Mouse (Mus musculus) embryonic facial prominence, embryonic 11.5 days (tissue): ENCODE data around the gene Gm30191. TPM values are rescaled to one million over a fixed set of nuclear protein-coding genes. Genes with fewer than 3 reads are reported as not detected.

ENCODE experiments used
- ATAC-seq: fragments of 200-750 bp; cut with Nextera tagmentation; replicated peaks from 2 replicates; pipeline ENCODE4 v1.8.0; 2017; ENCODE audit warnings: low read depth; ENCODE audit not compliant: insufficient number of reproducible peaks, low FRiP score, low TSS enrichment
- DNase-seq: peaks from one replicate; pipeline ENCODE4 v3.0.0-alpha.2; 2015; ENCODE audit warnings: low spot score
- H3K27ac ChIP-seq: fragments of 300-500 bp; sonication (generic); replicated peaks from 2 replicates; pipeline ENCODE4 v1.5.1; 2014; ENCODE audit warnings: mild to moderate bottlenecking, low read depth, low read length, control low read depth
- H3K27me3 ChIP-seq: fragments of 300-500 bp; sonication (generic); 2 replicates; pipeline ENCODE4 v1.6.1; 2014; ENCODE audit warnings: mild to moderate bottlenecking, low read length, moderate library complexity, mixed read lengths; ENCODE audit not compliant: control insufficient read depth, insufficient read depth
- H3K36me3 ChIP-seq: fragments of 300-500 bp; sonication (generic); replicated peaks from 2 replicates; pipeline ENCODE4 v1.6.1; 2014; ENCODE audit warnings: low read depth, mild to moderate bottlenecking, low read length, moderate library complexity, mixed read lengths; ENCODE audit not compliant: control insufficient read depth, insufficient read depth
- H3K4me1 ChIP-seq: fragments of 300-500 bp; sonication (generic); 2 replicates; pipeline ENCODE4 v1.6.1; 2014; ENCODE audit warnings: low read length, mixed read lengths; ENCODE audit not compliant: control insufficient read depth, insufficient read depth
- H3K4me2 ChIP-seq: fragments of 300-500 bp; sonication (generic); 2 replicates; pipeline ENCODE4 v1.6.1; 2014; ENCODE audit warnings: low read depth, mild to moderate bottlenecking, control low read depth, low read length, moderate library complexity
- H3K4me3 ChIP-seq: fragments of 300-500 bp; sonication (generic); 2 replicates; pipeline ENCODE4 v1.5.1; 2014; ENCODE audit warnings: low read depth, low read length, control low read depth
- H3K9ac ChIP-seq: fragments of 300-500 bp; sonication (generic); replicated peaks from 2 replicates; pipeline ENCODE4 v1.6.1; 2014; ENCODE audit warnings: mild to moderate bottlenecking, control low read depth, low read length
- H3K9me3 ChIP-seq: fragments of 300-500 bp; sonication (generic); replicated peaks from 2 replicates; pipeline ENCODE4 v1.6.1; 2016; ENCODE audit warnings: mild to moderate bottlenecking, low read length, inconsistent platforms, mixed read lengths; ENCODE audit not compliant: control insufficient read depth
- WGBS: fragments of 180-500 bp; shearing (Covaris S2); extraction: QIAGEN DNeasy Blood & Tissue Kit; methylation state at CpG from one replicate; pipeline ENCODE4 v1.1.7; 2014; 5-methylcytosine and 5-hydroxymethylcytosine counted together
- polyA plus RNA-seq: library from polyadenylated mRNA; unstranded; fragments of >200 nt; fragmentation: Nextera tagmentation; extraction: Ambion mirVana; gene quantifications from 2 replicates; pipeline ENCODE4 v1.2.1, GENCODE M21; 2014

Gene Gm30191
- polyA plus RNA-seq, 1 experiment from 2014 or later, result not detected

DNA sequence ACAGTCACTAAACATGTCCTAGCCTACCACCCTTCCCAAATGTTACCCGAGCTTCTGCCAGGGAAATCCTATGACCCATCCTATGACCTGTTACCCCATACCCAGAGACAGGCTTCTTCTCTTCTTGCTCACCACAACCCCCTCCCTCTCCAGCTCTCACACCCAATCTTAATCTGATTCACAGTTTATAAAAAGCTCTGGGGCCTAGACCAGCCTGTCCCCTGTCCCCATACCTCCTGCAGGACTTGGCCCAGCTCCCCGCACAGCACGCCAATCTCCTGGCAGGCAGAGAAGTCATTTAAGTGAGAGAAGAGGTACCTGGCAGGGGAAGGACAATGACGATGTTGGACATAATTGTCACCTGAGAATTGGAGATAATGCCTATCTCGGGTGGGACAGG lies 11.9 kb upstream of the Gm30191 start:
- Histone ChIP-seq H3K4me2 (no peak overlapping the region), H3K27me3 (peaks cover 4% of the 10 kb centered on the region; the same call in 1 of the 2 replicates), H3K9ac (no peak overlapping the region), H3K4me3 (no peak overlapping the region), H3K4me1 (peaks cover 2% of the 10 kb centered on the region; the same call in 1 of the 2 replicates), H3K9me3 (no peaks in the 10 kb centered on the region), H3K27ac (no peak overlapping the region), H3K36me3 (no peaks in the 10 kb centered on the region)
- 84% methylated on average over 5 of the region's 5 CpGs for WGBS
- ATAC-seq (no peak), DNase-seq (no peak)

DNA sequence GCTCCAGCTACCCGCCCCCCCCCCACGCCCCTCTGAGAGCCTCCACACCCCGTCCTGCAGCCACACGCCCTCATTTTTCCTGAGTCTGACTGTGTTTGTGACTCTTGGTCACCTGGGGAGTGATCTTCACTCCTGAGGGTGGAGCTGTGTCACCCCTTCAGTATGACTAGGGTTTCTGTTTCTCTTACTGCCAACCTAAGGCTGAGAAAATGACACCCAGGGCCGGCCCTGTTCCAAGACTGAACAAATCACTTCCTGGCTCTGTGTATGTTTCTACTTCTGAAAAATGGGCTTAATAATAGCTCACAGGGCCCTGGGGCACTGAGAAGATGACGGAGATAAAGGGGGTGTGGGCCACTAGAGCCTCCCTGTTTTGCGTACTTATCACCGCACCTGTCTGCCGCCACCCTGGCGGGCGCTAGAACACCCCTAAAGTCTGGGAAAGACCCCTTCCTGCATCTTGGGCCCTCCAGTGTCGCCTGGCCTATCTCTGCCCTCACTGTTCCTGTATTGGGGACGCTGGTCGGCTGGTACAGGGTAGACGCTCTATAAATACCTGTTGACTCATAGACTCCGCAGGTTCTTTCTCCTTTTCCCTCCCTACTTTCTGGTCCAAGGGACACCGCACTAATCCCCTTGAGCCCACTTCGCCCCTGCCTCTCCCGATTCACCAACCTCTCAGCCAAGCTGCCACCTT lies 9.0 kb upstream of the Gm30191 start:
- no peak for ATAC-seq
- H3K36me3 ChIP-seq, result no peaks in the 10 kb centered on the region
- H3K27me3 ChIP-seq, result peaks cover 4% of the 10 kb centered on the region; the same call in 1 of the 2 replicates
- 19% methylated on average over 19 of the region's 19 CpGs for WGBS
- no peak overlapping the region for H3K27ac ChIP-seq
- no peak overlapping the region for H3K9ac ChIP-seq
- peak overlapping the region; percentile 29 for H3K4me2 ChIP-seq
- peaks cover 2% of the 10 kb centered on the region; the same call in 1 of the 2 replicates for H3K4me1 ChIP-seq
- peak overlapping the region; percentile 13 for H3K4me3 ChIP-seq
- H3K9me3 ChIP-seq, result no peaks in the 10 kb centered on the region
- no peak for DNase-seq

DNA sequence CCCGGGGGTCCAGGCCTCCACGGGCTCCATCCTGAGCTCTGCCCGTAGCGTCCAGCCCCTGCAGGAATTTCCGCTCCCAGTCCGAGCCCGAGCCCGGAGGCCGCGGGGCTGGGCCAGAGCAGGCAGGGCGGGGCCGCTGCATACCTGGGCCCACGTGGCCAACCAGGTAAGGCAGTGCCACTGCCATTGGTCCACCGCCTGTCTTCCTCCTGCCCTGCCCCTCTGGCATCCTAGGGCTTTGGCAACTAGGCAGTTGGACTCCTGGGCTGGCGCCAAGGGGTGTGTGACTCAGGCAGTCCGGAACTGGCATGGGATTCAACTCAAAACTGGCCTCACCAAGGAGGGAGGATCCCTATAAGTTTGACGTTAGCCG lies 8.5 kb upstream of the Gm30191 start, which contains the start of gene Cnksr1:
Cnksr1 (minus strand) TSS at position 121 of the 373 bp plus-strand sequence.
- DNase-seq (peak; percentile 30), ATAC-seq (no peak)
- H3K9ac ChIP-seq, result no peak within 1 kb of the TSS
- H3K9me3 ChIP-seq, result no peaks in the 10 kb centered on the region
- no peaks in the 10 kb centered on the region for H3K36me3 ChIP-seq
- no peak within 1 kb of the TSS for H3K27ac ChIP-seq
- WGBS, result 2% methylated on average over 18 of the region's 18 CpGs
- peaks cover 4% of the 10 kb centered on the region; the same call in 1 of the 2 replicates for H3K27me3 ChIP-seq
- H3K4me1 ChIP-seq, result peaks cover 2% of the 10 kb centered on the region; the same call in 1 of the 2 replicates
- H3K4me3 ChIP-seq, result peak within 1 kb of the TSS; percentile 13
- H3K4me2 ChIP-seq, result peak within 1 kb of the TSS; percentile 29

DNA sequence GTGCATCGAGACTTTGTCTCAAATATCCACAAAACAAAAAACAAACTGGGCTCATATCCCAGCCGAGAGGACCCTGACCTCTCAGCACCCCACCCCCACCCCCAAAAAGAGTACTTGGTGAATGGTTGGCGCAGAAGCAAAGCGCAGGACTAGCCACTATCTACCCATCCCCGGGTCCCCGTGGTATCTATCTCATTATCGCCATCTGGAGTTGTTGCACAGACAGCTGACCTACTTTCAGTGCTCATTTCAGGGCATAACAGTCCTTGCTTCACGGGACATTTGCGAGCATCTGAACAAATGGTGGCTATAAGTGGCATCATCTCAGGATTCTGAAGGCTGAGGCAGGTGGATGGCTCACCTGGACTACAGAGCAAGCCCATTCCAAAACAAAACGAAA lies 8.0 kb upstream of the Gm30191 start:
- peaks cover 4% of the 10 kb centered on the region; the same call in 1 of the 2 replicates for H3K27me3 ChIP-seq
- no peaks in the 10 kb centered on the region for H3K36me3 ChIP-seq
- peaks cover 2% of the 10 kb centered on the region; the same call in 1 of the 2 replicates for H3K4me1 ChIP-seq
- ATAC-seq (no peak), DNase-seq (no peak)
- H3K27ac ChIP-seq, result no peak overlapping the region
- H3K9me3 ChIP-seq, result no peaks in the 10 kb centered on the region
- H3K9ac ChIP-seq, result no peak overlapping the region
- 12% methylated on average over 10 of the region's 10 CpGs for WGBS
- no peak overlapping the region for H3K4me2 ChIP-seq
- no peak overlapping the region for H3K4me3 ChIP-seq

DNA sequence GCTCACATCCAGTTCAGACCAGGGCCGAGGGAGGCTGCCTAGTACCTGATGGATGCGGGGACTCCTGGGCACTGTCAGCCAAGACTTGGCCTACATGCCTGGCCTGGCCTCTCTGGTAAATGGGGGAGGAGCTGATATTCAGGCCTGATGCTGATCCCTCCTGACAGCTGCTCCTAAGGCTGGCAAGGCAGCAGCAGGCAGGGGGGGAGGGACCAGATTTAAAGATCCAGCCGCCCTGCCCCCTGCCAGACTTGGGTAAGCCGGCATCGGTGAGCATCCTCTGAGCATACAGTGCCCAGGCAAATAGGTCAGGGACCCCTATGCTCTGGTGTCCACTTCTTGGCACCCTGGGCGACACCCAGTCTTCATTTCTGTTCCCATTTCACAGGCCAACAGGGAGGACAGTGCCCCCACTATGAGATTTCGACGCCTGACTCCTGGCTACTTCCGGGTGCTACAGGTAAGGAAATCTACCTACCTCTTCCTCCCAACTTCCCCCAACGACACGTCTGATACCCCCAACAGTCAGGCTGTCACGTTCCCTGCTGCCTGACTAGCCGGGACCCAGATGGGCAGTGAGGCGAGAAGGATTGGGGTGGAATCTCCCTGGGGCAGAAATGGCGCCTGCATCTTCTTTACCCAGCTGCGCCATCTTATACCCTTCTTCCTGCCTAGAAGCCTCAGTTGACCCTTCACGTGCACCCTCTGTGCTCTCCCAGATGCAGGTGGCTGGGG lies 3.1 kb upstream of the Gm30191 start, which contains the start of gene E130218I03Rik:
E130218I03Rik (plus strand) TSS at position 147 of the 735 bp plus-strand sequence.
- peak within 1 kb of the TSS; percentile 88 for H3K4me2 ChIP-seq
- no peak within 1 kb of the TSS for H3K9ac ChIP-seq
- no peaks in the 10 kb centered on the region; the same call in none of the 2 replicates for H3K4me1 ChIP-seq
- peaks cover 3% of the 10 kb centered on the region; the same call in 1 of the 2 replicates for H3K27me3 ChIP-seq
- H3K36me3 ChIP-seq, result no peaks in the 10 kb centered on the region
- H3K9me3 ChIP-seq, result no peaks in the 10 kb centered on the region
- no peak for ATAC-seq
- WGBS, result 86% methylated on average over 17 of the region's 17 CpGs
- H3K27ac ChIP-seq, result no peak within 1 kb of the TSS
- H3K4me3 ChIP-seq, result peak within 1 kb of the TSS; percentile 79; the same call in 1 of the 2 replicates
- no peak for DNase-seq

- Histone ChIP-seq H3K9ac (peak within 1 kb of the TSS; percentile 74), H3K36me3 (no peaks in the 10 kb centered on the region), H3K27me3 (peaks cover 5% of the 10 kb centered on the region; the same call in 1 of the 2 replicates), H3K4me3 (peak within 1 kb of the TSS; percentile 79), H3K27ac (no peak within 1 kb of the TSS), H3K4me1 (no peaks in the 10 kb centered on the region; the same call in none of the 2 replicates), H3K4me2 (peak within 1 kb of the TSS; percentile 88), H3K9me3 (no peaks in the 10 kb centered on the region)
- DNase-seq (peak; percentile 95), ATAC-seq (peak; percentile 48)
- WGBS, result under 1% methylated on average over 60 of the region's 60 CpGs
These were observed 1.4 kb upstream of the Gm30191 start, which contains the start of gene Zfp593 for GRCm38 (mm10) chr4:134245148-134245843. TSS of gene Zfp593 (minus strand) at chr4:134245592.

DNA sequence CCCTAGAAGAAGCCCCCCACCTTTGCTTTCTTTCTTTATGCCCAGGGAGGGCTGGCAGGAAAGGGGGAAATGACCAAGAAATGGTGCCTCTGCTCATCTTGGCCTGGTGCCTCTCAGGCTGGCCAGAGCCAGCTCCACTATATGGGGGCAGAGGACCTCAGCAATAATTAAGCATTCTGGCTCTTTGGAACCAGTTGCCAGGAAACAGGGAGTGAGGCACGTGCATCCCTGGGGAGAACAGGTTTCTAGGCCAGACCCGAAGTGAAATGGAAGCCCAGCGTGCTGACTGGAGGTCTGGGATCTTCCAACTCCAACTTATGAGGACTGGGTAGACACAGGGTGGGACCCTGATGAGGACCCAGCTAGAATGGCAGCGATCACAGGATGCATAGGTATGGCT lies 479 bp upstream of the Gm30191 start:
- Histone ChIP-seq H3K4me3 (no peak overlapping the region), H3K27ac (no peak overlapping the region), H3K4me1 (no peaks in the 10 kb centered on the region; the same call in none of the 2 replicates), H3K4me2 (no peak overlapping the region), H3K9me3 (no peaks in the 10 kb centered on the region), H3K9ac (no peak overlapping the region), H3K36me3 (no peaks in the 10 kb centered on the region), H3K27me3 (peaks cover 15% of the 10 kb centered on the region)
- DNase-seq (no peak), ATAC-seq (no peak)
- 32% methylated on average over 4 of the region's 4 CpGs for WGBS
